Mouse (Mus musculus) WW6 (cell line): ENCODE results near the gene Fermt3.
A peak's percentile ranks its signal among the peaks of the same experiment; 100 is the strongest.

ENCODE experiments used
- DNase-seq: peaks from one replicate; pipeline ENCODE4 v3.0.0-alpha.2; 2013; ENCODE audit warnings: low read depth, low spot score

The Fermt3 gene

GRCm38 (mm10) chr19:7039088-7039720 is 19.9 kb upstream of the Fermt3 start:
- no peak for DNase-seq

- DNase-seq, result no peak
These were observed 14.7 kb upstream of the Fermt3 start for GRCm38 (mm10) chr19:7034006-7034405.

GRCm38 (mm10) chr19:7029531-7029930 is 10.3 kb upstream of the Fermt3 start:
- no peak for DNase-seq

GRCm38 (mm10) chr19:7020224-7020641 is 964 bp upstream of the Fermt3 start:
- DNase-seq, result no peak

- DNase-seq, result no peak
These were observed 723 bp downstream of the Fermt3 start for GRCm38 (mm10) chr19:7018546-7018945.

- DNase-seq, result no peak
These were observed 1.5 kb downstream of the Fermt3 start for GRCm38 (mm10) chr19:7017541-7018457.

GRCm38 (mm10) chr19:7014481-7015135 is 4.7 kb downstream of the Fermt3 start:
- no peak for DNase-seq

GRCm38 (mm10) chr19:7013984-7014383 is 5.3 kb downstream of the Fermt3 start:
- DNase-seq, result no peak

GRCm38 (mm10) chr19:7012426-7012825 is 6.8 kb downstream of the Fermt3 start:
- DNase-seq, result no peak

- no peak for DNase-seq
These were observed 12.2 kb downstream of the Fermt3 start for GRCm38 (mm10) chr19:7006892-7007593.

- DNase-seq, result no peak
These were observed 19.8 kb downstream of the Fermt3 start for GRCm38 (mm10) chr19:6999360-7000063.

- DNase-seq, result no peak
These were observed 21.5 kb downstream of the Fermt3 start for GRCm38 (mm10) chr19:6997721-6998290.

- DNase-seq, result peak; percentile 76
These were observed 23.3 kb downstream of the Fermt3 start, which contains the start of the genes Nudt22 and Trpt1 for GRCm38 (mm10) chr19:6996006-6996405. Nudt22 (minus strand) TSS chr19:6996117. Trpt1 (plus strand) TSS chr19:6996131.

GRCm38 (mm10) chr19:6995255-6995991 is 23.8 kb downstream of the Fermt3 start:
- DNase-seq, result no peak

GRCm38 (mm10) chr19:6994489-6994888 is 24.8 kb downstream of the Fermt3 start:
- DNase-seq, result no peak

GRCm38 (mm10) chr19:6994002-6994401 is 25.3 kb downstream of the Fermt3 start:
- no peak for DNase-seq

- DNase-seq, result no peak
These were observed 26.1 kb downstream of the Fermt3 start for GRCm38 (mm10) chr19:6993011-6993770.

- DNase-seq, result peak; percentile 95
These were observed 27.0 kb downstream of the Fermt3 start, which contains the start of gene Dnajc4 for GRCm38 (mm10) chr19:6992011-6992858. Dnajc4 (minus strand) TSS chr19:6992572.
